ENCODE assay signal across 30 mouse cellular contexts in genomic region chr13:53533738-53534137, GRCm38 (mm10).
DNase-seq lines count a peak whose midpoint lies in the region; ATAC-seq lines count a peak whose summit lies in the region.
"Had no signal": no experiment of that assay in that cellular context is flagged by ENCODE, and none has a peak within 500 bp of the region (broad histone marks: within the 10 kb centered on the region; RNA-seq: fewer than 3 reads in every experiment).

No protein-coding gene starts in this region.

- no peaks in the 10 kb centered on the region for H3K36me3 ChIP-seq in embryonic facial prominence, embryonic 14.5 days (ENCODE audit: control insufficient read depth, insufficient read depth, low read length)
- H3K36me3 ChIP-seq in neural tube, embryonic 14.5 days (ENCODE audit: control insufficient read depth, insufficient read depth, low read length) = no peaks in the 10 kb centered on the region
- H3K36me3 ChIP-seq: embryonic facial prominence, embryonic 13.5 days; forebrain, embryonic 12.5 days; G1E; hindbrain, embryonic 12.5 days; liver, embryonic 12.5 days; midbrain, embryonic 13.5 days had no signal

- peaks cover 13% of the 10 kb centered on the region for H3K4me1 ChIP-seq in embryonic facial prominence, embryonic 14.5 days (ENCODE audit: control insufficient read depth, insufficient read depth, low read length)
- H3K4me1 ChIP-seq in neural tube, embryonic 14.5 days (ENCODE audit: control insufficient read depth, insufficient read depth, low read length) = no peaks in the 10 kb centered on the region; the same call in 1 of the 2 replicates
- H3K4me1 ChIP-seq: hindbrain, embryonic 12.5 days; liver, embryonic 12.5 days; midbrain, embryonic 13.5 days had no signal

- H3K9me3 ChIP-seq in embryonic facial prominence, embryonic 14.5 days (ENCODE audit: control insufficient read depth, low read length) = no peaks in the 10 kb centered on the region
- H3K9me3 ChIP-seq in neural tube, embryonic 14.5 days (ENCODE audit: control insufficient read depth, low read length) = no peaks in the 10 kb centered on the region
- H3K9me3 ChIP-seq: embryonic facial prominence, embryonic 13.5 days; forebrain, embryonic 12.5 days; hindbrain, embryonic 12.5 days; liver, embryonic 12.5 days; midbrain, embryonic 13.5 days had no signal

- no peaks in the 10 kb centered on the region; the same call in 1 of the 2 replicates for H3K27me3 ChIP-seq in embryonic facial prominence, embryonic 14.5 days (replicated peaks; ENCODE audit: control insufficient read depth, insufficient read depth, low read length)
- H3K27me3 ChIP-seq in neural tube, embryonic 14.5 days (ENCODE audit: control insufficient read depth, insufficient read depth, low read length) = no peaks in the 10 kb centered on the region

- no peak overlapping the region for H3K4me2 ChIP-seq in embryonic facial prominence, embryonic 14.5 days (ENCODE audit: low read depth, low read length)
- H3K4me2 ChIP-seq in neural tube, embryonic 14.5 days (ENCODE audit: low read depth, low read length) = no peak overlapping the region
- H3K4me2 ChIP-seq: embryonic facial prominence, embryonic 13.5 days; forebrain, embryonic 12.5 days; heart, embryonic 11.5 days; hindbrain, embryonic 12.5 days; liver, embryonic 12.5 days; midbrain, embryonic 13.5 days had no signal

- DNase-seq in embryo, embryonic 10 days (ENCODE audit: low spot score) = peak; percentile 26
- no peak for DNase-seq in embryo, embryonic 9.5 days (ENCODE audit: extremely low spot score)
- DNase-seq in ES-CJ7 (ENCODE audit: low read depth, low spot score) = peak; percentile 23
- DNase-seq in embryonic facial prominence, embryonic 14.5 days (ENCODE audit: low spot score) = peak; percentile 65
- DNase-seq in lung, adult 18-20 months = no peak
- no peak for DNase-seq in thymus, postnatal 4 days
- DNase-seq: adrenal gland, postnatal 14 days; cerebellum, adult 11-12 months; cerebellum, adult 9-11 months; gastrocnemius, postnatal 14 days; heart, postnatal 36 days; kidney, adult 8-10 months; kidney, postnatal 4 days; layer of hippocampus, postnatal 36 days; liver, postnatal 0 days; right cerebral cortex, postnatal 4 days had no signal

- ATAC-seq in embryonic facial prominence, embryonic 14.5 days (ENCODE audit: low read depth) = peak; percentile 82; the same call in 1 of the 2 replicates
- peak; percentile 56 for ATAC-seq in neural tube, embryonic 14.5 days (ENCODE audit: low read depth)
- ATAC-seq: intestine, embryonic 16.5 days; liver, embryonic 12.5 days; liver, postnatal 0 days; lung, postnatal 0 days; midbrain, embryonic 13.5 days had no signal

- 19% methylated on average over 8 of the region's 8 CpGs for WGBS in embryonic facial prominence, embryonic 14.5 days
- WGBS in neural tube, embryonic 14.5 days = 18% methylated on average over 8 of the region's 8 CpGs

- H3K4me3 ChIP-seq in embryonic facial prominence, embryonic 14.5 days (ENCODE audit: low read depth, low read length) = no peak overlapping the region
- H3K4me3 ChIP-seq in neural tube, embryonic 14.5 days (ENCODE audit: low read depth, low read length) = no peak overlapping the region
- H3K4me3 ChIP-seq: embryonic facial prominence, embryonic 13.5 days; erythroblast, embryonic 14.5 days; forebrain, embryonic 12.5 days; hindbrain, embryonic 12.5 days; liver, embryonic 12.5 days; midbrain, embryonic 13.5 days had no signal

- no peak overlapping the region for H3K9ac ChIP-seq in embryonic facial prominence, embryonic 14.5 days (ENCODE audit: low read depth, low read length)
- no peak overlapping the region for H3K9ac ChIP-seq in neural tube, embryonic 14.5 days (replicated peaks; ENCODE audit: low read depth, low read length)
- H3K9ac ChIP-seq: embryonic facial prominence, embryonic 13.5 days; forebrain, embryonic 12.5 days; hindbrain, embryonic 12.5 days; liver, embryonic 12.5 days; liver, postnatal 0 days; midbrain, embryonic 13.5 days had no signal

- no peak overlapping the region for H3K27ac ChIP-seq in embryonic facial prominence, embryonic 14.5 days (replicated peaks; ENCODE audit: low read depth, low read length)
- no peak overlapping the region for H3K27ac ChIP-seq in neural tube, embryonic 14.5 days (ENCODE audit: low read depth, low read length)
- H3K27ac ChIP-seq: embryonic facial prominence, embryonic 13.5 days; forebrain, embryonic 12.5 days; hindbrain, embryonic 12.5 days; kidney, postnatal 0 days; liver, embryonic 12.5 days; macrophage; midbrain, embryonic 13.5 days; stomach, postnatal 0 days had no signal

Comparison
In these comparisons a context has a peak if more than half of its experiments do, and no peak if none do; other contexts are left out.
1. DNase-seq: peak in embryo, embryonic 10 days (single experiment), ES-CJ7 (single experiment) and embryonic facial prominence, embryonic 14.5 days (single experiment); none in embryo, embryonic 9.5 days (single experiment), lung, adult 18-20 months (0 of 2) and thymus, postnatal 4 days (single experiment).